Mouse (Mus musculus) frontal cortex, adult 2 months (tissue): ENCODE data around the gene Rnf207. TPM values are rescaled to one million over a fixed set of nuclear protein-coding genes. Genes with fewer than 3 reads are reported as not detected.

Experiments
- DNase-seq, 2 experiments: peaks; one replicate each; pipeline ENCODE4 v3.0.0; 2022; ENCODE audit warnings: low spot score in 1 of 2; ENCODE audit errors: extremely low spot score in 1 of 2
- polyA plus RNA-seq: library from polyadenylated mRNA; depleted of rRNA; stranded (reverse); fragments of >200 nt; gene quantifications from 2 replicates; pipeline ENCODE4 v1.2.3, GENCODE M21; 2012

The Rnf207 gene
- polyA plus RNA-seq, 1 experiment: 20.9 TPM

DNA sequence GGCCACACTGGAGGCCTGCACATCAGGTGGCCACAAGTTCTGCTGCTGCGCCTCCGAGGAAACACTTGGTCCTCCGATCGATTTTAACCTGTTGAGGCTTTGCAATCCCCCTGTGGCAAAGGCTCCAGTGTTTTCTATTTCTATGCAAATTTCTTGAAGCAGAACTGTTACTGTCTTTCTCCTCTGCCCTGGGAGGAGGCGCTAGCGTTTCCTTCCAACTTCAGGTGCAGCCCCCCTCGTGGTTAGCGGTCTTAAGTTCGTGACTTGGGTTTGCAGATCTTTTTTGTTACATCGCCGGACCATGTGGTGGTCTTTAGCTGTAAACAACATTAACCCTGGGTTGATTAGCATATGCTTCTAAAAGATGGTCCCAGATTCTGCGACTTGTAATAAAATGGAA is 14.8 kb upstream of the Rnf207 start:
- DNase-seq: no peak

GRCm38 (mm10) chr4:152332952-152333351 is 14.2 kb upstream of the Rnf207 start:
- peak in 1 of 2 experiments; percentile 85 for DNase-seq

DNA sequence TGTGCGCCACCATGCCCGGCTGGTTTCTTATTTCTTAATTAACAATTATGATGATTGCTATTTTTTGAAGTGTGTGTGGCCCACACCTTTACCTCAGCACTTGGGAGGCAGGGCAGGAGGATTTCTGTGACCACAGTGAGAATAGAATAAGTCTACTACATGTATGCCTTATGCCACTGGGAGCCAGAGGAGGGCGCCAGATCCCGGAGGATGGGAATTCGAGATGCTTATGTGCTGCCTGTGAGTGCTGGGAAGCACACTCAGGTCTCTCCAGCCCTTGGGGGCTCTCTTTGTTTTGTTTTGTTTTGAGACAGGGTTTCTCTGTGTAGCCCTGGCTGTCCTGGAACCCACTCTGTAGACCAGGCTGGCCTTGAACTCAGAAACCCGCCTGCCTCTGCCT is 9.9 kb upstream of the Rnf207 start:
- no peak for DNase-seq

- no peak for DNase-seq
These were observed 7.8 kb upstream of the Rnf207 start for GRCm38 (mm10) chr4:152326543-152326942.

DNA sequence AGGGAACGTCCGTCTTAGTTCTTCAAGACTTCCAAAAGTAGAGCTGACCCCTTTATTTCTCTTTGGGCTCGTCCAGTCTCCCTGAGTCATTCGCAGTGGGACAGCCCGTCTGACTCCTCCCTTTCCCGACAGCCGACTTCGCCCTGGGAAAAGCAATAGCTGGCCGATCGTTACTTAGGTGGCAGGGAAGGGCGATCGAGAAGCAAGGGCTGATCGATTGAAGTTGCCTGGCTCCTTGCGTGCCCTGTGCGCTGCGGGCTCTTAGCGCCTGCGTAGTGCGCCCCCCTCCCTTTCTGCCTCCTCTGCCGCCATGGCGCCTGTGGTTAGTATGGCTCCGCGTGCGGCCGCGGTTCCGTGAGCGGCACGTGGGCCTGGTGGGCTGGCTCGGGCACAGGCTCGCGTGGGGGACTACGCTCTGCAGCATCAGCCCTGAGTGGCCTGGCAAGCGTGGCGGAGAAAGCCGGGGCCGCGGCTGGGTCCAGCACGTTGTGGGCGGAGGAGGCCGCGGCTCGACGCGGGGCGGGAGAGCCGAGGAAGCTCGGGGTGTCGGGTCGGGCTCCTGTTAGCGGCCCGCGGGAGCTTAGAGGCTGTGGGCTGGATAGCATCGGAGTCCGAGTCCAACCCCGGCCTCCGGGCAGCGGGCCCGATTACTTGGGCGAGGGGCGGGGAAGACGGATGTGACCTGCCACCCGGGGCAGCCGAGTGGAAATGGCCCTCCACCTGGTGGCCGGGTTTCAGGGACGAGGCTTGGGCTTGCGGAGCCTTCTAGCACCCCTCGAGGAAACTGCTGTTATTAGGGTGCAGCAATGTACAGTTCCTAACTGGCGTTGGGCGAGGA is 7.0 kb upstream of the Rnf207 start, which contains the start of gene Rpl22:
Gene Rpl22, plus strand, starts transcription at position 169 of the 838 bp plus-strand sequence.
- peak; percentile 94 to 98 for DNase-seq

- DNase-seq: no peak
These were observed 6.1 kb upstream of the Rnf207 start for GRCm38 (mm10) chr4:152324641-152325562.

DNA sequence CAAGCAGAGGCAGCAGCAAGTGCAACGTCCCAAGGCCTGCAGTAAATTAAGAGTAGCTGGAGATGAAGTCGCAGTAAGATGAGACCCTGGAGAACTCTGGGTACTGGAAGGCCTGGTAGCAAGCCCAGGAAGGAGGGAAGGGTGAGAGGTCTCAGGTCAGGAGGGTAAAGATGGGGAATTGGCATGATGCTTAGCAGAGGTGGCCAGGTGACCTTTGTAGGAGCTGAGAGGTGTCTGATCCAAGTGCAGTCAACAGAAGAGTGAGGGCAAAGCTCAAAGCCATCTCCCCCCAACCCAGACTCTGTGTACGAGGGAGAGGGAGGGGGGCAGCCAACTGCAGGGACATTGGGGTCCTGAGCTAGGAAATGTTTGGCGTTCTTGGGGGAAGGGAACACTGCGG is 2.7 kb upstream of the Rnf207 start:
- no peak for DNase-seq

- no peak for DNase-seq
These were observed 1.2 kb downstream of the Rnf207 start for GRCm38 (mm10) chr4:152317631-152318033.

GRCm38 (mm10) chr4:152315498-152316213 is 3.1 kb downstream of the Rnf207 start:
- DNase-seq: peak in 1 of 2 experiments; percentile 31

GRCm38 (mm10) chr4:152313934-152314333 is 4.9 kb downstream of the Rnf207 start:
- peak in 1 of 2 experiments; percentile 30 for DNase-seq

DNA sequence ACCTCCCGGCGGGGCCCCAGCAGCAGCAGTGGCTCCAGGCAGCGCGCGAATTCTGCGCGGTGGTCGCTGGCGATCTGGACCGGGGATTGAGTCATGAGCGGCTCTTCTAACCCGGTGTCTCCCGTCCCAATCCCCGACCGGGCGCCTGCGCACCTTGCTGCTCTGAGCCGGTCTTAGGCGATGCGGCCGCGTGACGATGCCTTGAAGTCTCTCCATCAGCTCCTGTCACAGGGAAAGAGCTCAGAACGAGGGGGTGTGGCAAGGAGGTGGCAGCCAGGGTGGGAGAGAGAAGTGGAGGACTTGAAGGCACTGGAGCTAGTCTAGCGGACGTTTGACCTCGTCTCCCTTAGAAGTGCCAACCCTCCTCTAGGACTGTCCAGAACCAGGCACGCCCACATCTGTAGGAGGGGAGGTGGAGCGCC is 5.6 kb downstream of the Rnf207 start:
- DNase-seq: peak in 1 of 2 experiments; percentile 45

DNA sequence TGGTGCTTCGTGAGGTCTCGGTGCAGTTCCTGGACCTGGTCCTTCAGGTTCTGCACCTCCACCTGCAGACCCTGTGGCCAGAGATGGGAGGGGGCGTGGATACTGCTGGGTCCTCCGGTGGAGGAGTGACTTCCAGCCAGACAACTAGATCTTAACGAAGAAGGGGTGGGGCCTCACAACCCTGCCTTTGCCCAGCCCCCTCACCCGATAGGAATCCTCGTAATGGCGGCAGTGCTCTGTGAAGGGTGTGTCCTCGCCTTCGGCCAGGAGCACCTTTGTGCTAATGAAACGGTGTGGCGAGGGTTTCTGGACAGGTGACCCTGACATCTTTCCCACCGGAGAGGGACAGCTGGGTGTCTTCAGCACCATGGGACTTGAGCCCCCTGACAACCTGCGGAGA is 6.6 kb downstream of the Rnf207 start:
- no peak for DNase-seq

DNA sequence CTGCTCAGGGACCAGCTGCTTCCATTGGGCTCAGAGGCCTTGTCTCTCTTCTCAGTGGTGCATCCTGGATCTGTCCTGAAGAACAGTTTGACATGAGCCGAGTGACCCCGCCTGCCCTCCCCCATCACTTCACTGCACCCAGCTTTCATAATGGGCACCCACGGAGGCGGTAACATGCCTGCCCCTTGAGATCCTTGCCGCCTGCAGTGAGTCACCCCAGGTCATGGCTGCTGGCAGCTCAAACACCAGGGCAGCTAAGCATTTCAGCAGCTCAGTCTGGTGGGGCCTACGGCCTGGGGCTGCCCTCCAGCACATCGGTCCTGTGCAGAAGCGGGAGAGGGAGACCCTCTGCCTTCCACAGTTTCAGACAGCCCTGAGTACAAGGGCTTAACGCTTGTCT is 11.3 kb downstream of the Rnf207 start:
- DNase-seq: no peak

DNA sequence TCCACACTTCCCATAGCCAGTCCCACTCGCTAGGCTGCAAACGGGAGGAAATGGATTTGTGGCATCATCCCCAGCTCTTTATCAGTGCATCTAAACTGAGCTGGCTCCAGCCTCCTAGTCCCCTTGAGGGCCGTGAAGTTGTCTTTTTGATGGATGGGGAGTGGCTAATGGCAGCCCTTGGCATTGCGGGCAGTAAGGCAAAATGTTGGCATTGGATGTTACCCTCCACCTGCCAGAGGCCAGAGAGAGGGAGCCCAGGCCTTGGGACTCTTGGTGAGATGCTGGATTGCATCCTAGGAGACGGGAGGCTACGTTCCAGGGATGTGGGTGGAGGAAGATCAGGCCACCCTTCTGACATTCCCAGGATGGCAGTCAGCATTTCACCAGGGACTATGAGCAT is 12.8 kb downstream of the Rnf207 start:
- no peak for DNase-seq

DNA sequence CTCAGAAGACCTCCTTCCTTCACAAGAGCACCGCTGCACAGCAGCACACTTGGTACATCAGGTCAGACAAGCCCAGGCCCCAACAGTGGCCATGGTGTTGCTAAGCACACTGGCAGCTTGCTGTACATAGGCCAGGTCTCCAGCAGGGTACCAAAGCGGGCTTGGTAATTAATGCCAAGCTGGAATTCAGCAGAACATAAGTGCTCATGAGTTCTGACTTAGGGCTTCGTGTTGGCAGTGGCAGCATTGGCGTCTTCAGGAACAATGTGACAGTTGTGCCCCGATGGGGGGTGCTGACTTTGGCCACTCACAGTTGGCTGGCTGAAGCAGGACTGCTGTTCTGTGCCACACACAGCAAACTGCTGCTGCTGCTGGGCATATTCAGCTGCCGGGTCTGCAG is 14.1 kb downstream of the Rnf207 start:
- no peak for DNase-seq

GRCm38 (mm10) chr4:152303172-152303571 is 15.6 kb downstream of the Rnf207 start:
- DNase-seq: no peak

- DNase-seq: no peak
These were observed 16.8 kb downstream of the Rnf207 start for GRCm38 (mm10) chr4:152302012-152302411.

- no peak for DNase-seq
These were observed 18.4 kb downstream of the Rnf207 start for GRCm38 (mm10) chr4:152300375-152300774.

GRCm38 (mm10) chr4:152298836-152299235 is 20.0 kb downstream of the Rnf207 start:
- DNase-seq: no peak
